ENCODE assay signal across 12 mouse cellular contexts in genomic region chr7:29681868-29682267, GRCm38 (mm10). TPM values are rescaled to one million over a fixed set of nuclear protein-coding genes. Genes with fewer than 3 reads are reported as not detected.
DNase-seq lines count a peak whose midpoint lies in the region; ATAC-seq and TF ChIP-seq lines count a peak whose summit lies in the region.
"Had no signal": no experiment of that assay in that cellular context is flagged by ENCODE, and none has a peak within 500 bp of the region (broad histone marks: within the 10 kb centered on the region; RNA-seq: fewer than 3 reads in every experiment).

No protein-coding gene starts in this region.

- peak; percentile 29 for TF ChIP-seq RAD21 in MEL (IDR thresholded peaks at IDR 0.05; ENCODE audit: low read depth, low read length)

- peak; percentile 4 for DNase-seq in heart, embryonic 10.5 days (ENCODE audit: low spot score)
- DNase-seq in heart, adult 8-10 months (ENCODE audit: low spot score): no peak
- DNase-seq in liver, postnatal 0 days: no peak
- DNase-seq in liver, embryonic 11.5 days (ENCODE audit: low spot score): no peak
- DNase-seq in MEL (ENCODE audit: low read depth, low spot score): peak; percentile 49
- peak; percentile 9 for DNase-seq in mesoderm, embryonic 11.5 days (ENCODE audit: low read depth, low spot score)
- DNase-seq in B cell, adult 2 months: no peak
- DNase-seq: cerebellum, adult 18-20 months; lung, postnatal 14 days had no signal

- H3K9ac ChIP-seq in liver, postnatal 0 days (replicated peaks): no peak overlapping the region
- no peak overlapping the region for H3K9ac ChIP-seq in liver, embryonic 11.5 days (ENCODE audit: low read depth, low read length)
- H3K9ac ChIP-seq in MEL (ENCODE audit: control insufficient read depth, low read depth, low read length, poor library complexity, severe bottlenecking): no peak overlapping the region
- H3K9ac ChIP-seq in neural tube, embryonic 15.5 days (replicated peaks): no peak overlapping the region

- no peak for TF ChIP-seq POLR2A in MEL (IDR thresholded peaks at IDR 0.05; ENCODE audit: control insufficient read depth in 1 of 2, insufficient read depth in 1 of 2, low read depth in 1 of 2, low read length in 2 of 2, poor library complexity in 1 of 2)

- TF ChIP-seq EP300 in liver, postnatal 0 days (IDR thresholded peaks at IDR 0.05; ENCODE audit: low read depth): no peak
- no peak for TF ChIP-seq EP300 in MEL (IDR thresholded peaks at IDR 0.05; ENCODE audit: low read depth in 1 of 2, low read length in 2 of 2)

- H3K79me2 ChIP-seq in MEL (ENCODE audit: control insufficient read depth, insufficient read depth, low read length, poor library complexity): no peaks in the 10 kb centered on the region

- H3K27me3 ChIP-seq in heart, embryonic 10.5 days (ENCODE audit: insufficient read depth, poor library complexity, severe bottlenecking): no peaks in the 10 kb centered on the region
- H3K27me3 ChIP-seq in liver, postnatal 0 days (ENCODE audit: insufficient read depth, low read length): no peaks in the 10 kb centered on the region
- no peaks in the 10 kb centered on the region for H3K27me3 ChIP-seq in liver, embryonic 11.5 days (replicated peaks; ENCODE audit: control insufficient read depth, insufficient read depth, low read length)
- H3K27me3 ChIP-seq in MEL (ENCODE audit: control insufficient read depth in 1 of 2, insufficient read depth in 2 of 2, low read length in 2 of 2): no peaks in the 10 kb centered on the region
- H3K27me3 ChIP-seq in neural tube, embryonic 15.5 days (replicated peaks): no peaks in the 10 kb centered on the region

- peak; percentile 27; the same call in 1 of the 2 replicates for TF ChIP-seq CTCF in liver, postnatal 0 days (IDR thresholded peaks at IDR 0.05; ENCODE audit: low read depth)
- TF ChIP-seq CTCF in MEL (IDR thresholded peaks at IDR 0.05 in 2 of 3, conservative IDR thresholded peaks at IDR 0.05 in 1 of 3; ENCODE audit: control insufficient read depth in 1 of 3, insufficient read depth in 1 of 3, low read depth in 2 of 3, low read length in 3 of 3, poor library complexity in 1 of 3, severe bottlenecking in 1 of 3): peak; percentile 17 to 65 (median 33); a peak in 4 of 6 replicates

- H3K4me3 ChIP-seq in heart, embryonic 10.5 days: no peak overlapping the region
- no peak overlapping the region for H3K4me3 ChIP-seq in liver, postnatal 0 days (ENCODE audit: low read depth, low read length)
- H3K4me3 ChIP-seq in liver, embryonic 11.5 days (ENCODE audit: low read depth, low read length): no peak overlapping the region
- H3K4me3 ChIP-seq in MEL (ENCODE audit: control insufficient read depth in 1 of 2, insufficient read depth in 1 of 2, low read depth in 2 of 2, low read length in 2 of 2): no peak overlapping the region
- no peak overlapping the region for H3K4me3 ChIP-seq in neural tube, embryonic 15.5 days (replicated peaks)

- peaks cover 24% of the 10 kb centered on the region; the same call in 1 of the 2 replicates for H3K9me3 ChIP-seq in heart, embryonic 10.5 days
- H3K9me3 ChIP-seq in liver, postnatal 0 days (ENCODE audit: low read length): peaks cover 11% of the 10 kb centered on the region
- H3K9me3 ChIP-seq in liver, embryonic 11.5 days (ENCODE audit: control insufficient read depth, low read length): peaks cover 16% of the 10 kb centered on the region
- H3K9me3 ChIP-seq in MEL (replicated peaks; ENCODE audit: insufficient read depth, low read length): no peaks in the 10 kb centered on the region
- H3K9me3 ChIP-seq in neural tube, embryonic 15.5 days (replicated peaks): 0 out of 2 replicates have a peak, but pooled peaks cover 11% of the 10 kb centered on the region

- no peak for ATAC-seq in liver, postnatal 0 days
- ATAC-seq in liver, embryonic 11.5 days (replicated peaks; ENCODE audit: low FRiP score): no peak
- ATAC-seq in neural tube, embryonic 15.5 days (ENCODE audit: low FRiP score): no peak

- H3K27ac ChIP-seq in heart, embryonic 10.5 days: no peak overlapping the region
- H3K27ac ChIP-seq in liver, postnatal 0 days (ENCODE audit: low read depth): no peak overlapping the region
- H3K27ac ChIP-seq in liver, embryonic 11.5 days (ENCODE audit: low read depth, low read length): no peak overlapping the region
- H3K27ac ChIP-seq in MEL (ENCODE audit: control insufficient read depth, low read depth, low read length): no peak overlapping the region
- no peak overlapping the region for H3K27ac ChIP-seq in neural tube, embryonic 15.5 days (replicated peaks)

- H3K4me1 ChIP-seq in heart, embryonic 10.5 days: no peaks in the 10 kb centered on the region
- H3K4me1 ChIP-seq in liver, postnatal 0 days (ENCODE audit: insufficient read depth): no peaks in the 10 kb centered on the region
- no peaks in the 10 kb centered on the region for H3K4me1 ChIP-seq in liver, embryonic 11.5 days (replicated peaks; ENCODE audit: control insufficient read depth, insufficient read depth, low read length)
- H3K4me1 ChIP-seq in MEL (ENCODE audit: control insufficient read depth in 1 of 2, insufficient read depth in 2 of 2, low read length in 2 of 2): no peaks in the 10 kb centered on the region
- H3K4me1 ChIP-seq in neural tube, embryonic 15.5 days: no peaks in the 10 kb centered on the region

- 65% methylated on average over 3 of the region's 3 CpGs for WGBS in heart, embryonic 10.5 days
- 48% methylated on average over 3 of the region's 3 CpGs for WGBS in liver, postnatal 0 days (ENCODE audit: insufficient replicate concordance)
- 64% methylated on average over 3 of the region's 3 CpGs for WGBS in liver, embryonic 11.5 days
- WGBS in neural tube, embryonic 15.5 days: 63% methylated on average over 3 of the region's 3 CpGs

- H3K4me2 ChIP-seq in liver, postnatal 0 days (ENCODE audit: low read depth, low read length): no peak overlapping the region
- no peak overlapping the region for H3K4me2 ChIP-seq in liver, embryonic 11.5 days
- no peak overlapping the region for H3K4me2 ChIP-seq in neural tube, embryonic 15.5 days

- no peaks in the 10 kb centered on the region for H3K36me3 ChIP-seq in heart, embryonic 10.5 days
- H3K36me3 ChIP-seq in liver, postnatal 0 days (replicated peaks; ENCODE audit: insufficient read depth, low read length): no peaks in the 10 kb centered on the region
- H3K36me3 ChIP-seq in liver, embryonic 11.5 days (ENCODE audit: control insufficient read depth, insufficient read depth, low read length): no peaks in the 10 kb centered on the region
- H3K36me3 ChIP-seq in MEL (ENCODE audit: control insufficient read depth in 1 of 2, insufficient read depth in 2 of 2, low read length in 2 of 2): no peaks in the 10 kb centered on the region
- H3K36me3 ChIP-seq in neural tube, embryonic 15.5 days: no peaks in the 10 kb centered on the region

TF ChIP-seq in MEL, 35 proteins besides CTCF, POLR2A, EP300 and RAD21:
- TF ChIP-seq ZNF384 (IDR thresholded peaks at IDR 0.05; ENCODE audit: low read depth, low read length): peak; percentile 71
- TF ChIP-seq RCOR1 (IDR thresholded peaks at IDR 0.05; ENCODE audit: low read depth, low read length): no peak

RNA-seq across cellular contexts. Expression of gene Catsperg2, which starts 45.0 kb away (rescaled TPM):
- not detected in 2 replicates for polyA plus RNA-seq in heart, embryonic 10.5 days (2016; fragmentation: Nextera tagmentation; extraction: Ambion mirVana)
- total RNA-seq in heart, adult 8-10 months (2022): not detected
- not detected in 2 replicates for polyA plus RNA-seq in liver, postnatal 0 days (2015; fragmentation: Nextera tagmentation; extraction: Ambion mirVana)
- not detected in 2 replicates for polyA plus RNA-seq in liver, embryonic 11.5 days (2014; fragmentation: Nextera tagmentation; extraction: Ambion mirVana)
- total RNA-seq in MEL (2012; rRNA removed): not detected in 2 replicates
- not detected for polyA plus RNA-seq in MEL (2012; ENCODE audit: insufficient read depth in 1 of 2, insufficient read length in 2 of 2, low read depth in 1 of 2, low replicate concordance in 2 of 2, missing spikeins in 1 of 2)
- polyA plus RNA-seq in neural tube, embryonic 15.5 days (2015; fragmentation: Nextera tagmentation; extraction: Ambion mirVana): 0.11 and 0.27 TPM in 2 replicates
- total RNA-seq: granulocyte monocyte progenitor cell, adult 5-6 weeks had no signal
- polyA plus RNA-seq: intestine, embryonic 14.5 days had no signal

Comparison
In these comparisons a context has a peak if more than half of its experiments do, and no peak if none do; other contexts are left out.
1. DNase-seq: peak in heart, embryonic 10.5 days (single experiment), MEL (single experiment) and mesoderm, embryonic 11.5 days (single experiment); none in heart, adult 8-10 months (single experiment), liver, postnatal 0 days (single experiment), liver, embryonic 11.5 days (single experiment) and B cell, adult 2 months (0 of 2).